Comparison of ENCODE assay signal across 9 mouse cellular contexts in genomic region chr19:61265349-61266245, GRCm38 (mm10). TPM values are rescaled to one million over a fixed set of nuclear protein-coding genes. Genes with fewer than 3 reads are reported as not detected.
DNase-seq lines count a peak whose midpoint lies in the region; ATAC-seq and TF ChIP-seq lines count a peak whose summit lies in the region.
"Had no signal": no experiment of that assay in that cellular context is flagged by ENCODE, and none has a peak within 500 bp of the region (broad histone marks: within the 10 kb centered on the region; RNA-seq: fewer than 3 reads in every experiment).

No protein-coding gene starts in this region.

- TF ChIP-seq EP300 in liver, postnatal 0 days (IDR thresholded peaks at IDR 0.05; ENCODE audit: low read depth) = 0 out of 2 replicates have a peak, but pooled peaks have one; percentile 26

- H3K36me3 ChIP-seq in embryonic facial prominence, embryonic 10.5 days (replicated peaks) = no peaks in the 10 kb centered on the region
- no peaks in the 10 kb centered on the region for H3K36me3 ChIP-seq in heart, embryonic 16.5 days (ENCODE audit: control insufficient read depth, insufficient read depth)
- H3K36me3 ChIP-seq in liver, postnatal 0 days (replicated peaks; ENCODE audit: insufficient read depth, low read length) = no peaks in the 10 kb centered on the region
- H3K36me3 ChIP-seq in neural tube, embryonic 12.5 days = no peaks in the 10 kb centered on the region
- no peaks in the 10 kb centered on the region for H3K36me3 ChIP-seq in testis, adult 2 months (ENCODE audit: control insufficient read depth, insufficient read depth, low read length)
- H3K36me3 ChIP-seq: limb, embryonic 13.5 days had no signal

- no peak overlapping the region for H3K4me3 ChIP-seq in embryonic facial prominence, embryonic 10.5 days
- no peak overlapping the region for H3K4me3 ChIP-seq in heart, embryonic 16.5 days (ENCODE audit: low read length)
- H3K4me3 ChIP-seq in liver, postnatal 0 days (ENCODE audit: low read depth, low read length) = no peak overlapping the region
- no peak overlapping the region for H3K4me3 ChIP-seq in neural tube, embryonic 12.5 days
- no peak overlapping the region for H3K4me3 ChIP-seq in testis, adult 2 months (ENCODE audit: control insufficient read depth, low read depth, low read length)
- H3K4me3 ChIP-seq: limb, embryonic 13.5 days had no signal

- H3K9me3 ChIP-seq in embryonic facial prominence, embryonic 10.5 days = no peaks in the 10 kb centered on the region
- no peaks in the 10 kb centered on the region for H3K9me3 ChIP-seq in heart, embryonic 16.5 days (replicated peaks; ENCODE audit: control insufficient read depth, low read length)
- no peaks in the 10 kb centered on the region for H3K9me3 ChIP-seq in liver, postnatal 0 days (ENCODE audit: low read length)
- H3K9me3 ChIP-seq in neural tube, embryonic 12.5 days = no peaks in the 10 kb centered on the region
- H3K9me3 ChIP-seq: limb, embryonic 13.5 days had no signal

- no peaks in the 10 kb centered on the region for H3K4me1 ChIP-seq in embryonic facial prominence, embryonic 10.5 days
- no peaks in the 10 kb centered on the region for H3K4me1 ChIP-seq in heart, embryonic 16.5 days (ENCODE audit: control insufficient read depth, insufficient read depth, low read length)
- H3K4me1 ChIP-seq in liver, postnatal 0 days (ENCODE audit: insufficient read depth) = no peaks in the 10 kb centered on the region
- no peaks in the 10 kb centered on the region for H3K4me1 ChIP-seq in neural tube, embryonic 12.5 days
- H3K4me1 ChIP-seq in testis, adult 2 months (ENCODE audit: control insufficient read depth, insufficient read depth, low read length) = no peaks in the 10 kb centered on the region
- H3K4me1 ChIP-seq: limb, embryonic 13.5 days had no signal

- H3K9ac ChIP-seq in heart, embryonic 16.5 days (ENCODE audit: low read length) = no peak overlapping the region
- H3K9ac ChIP-seq in liver, postnatal 0 days (replicated peaks) = no peak overlapping the region
- H3K9ac ChIP-seq in neural tube, embryonic 12.5 days = no peak overlapping the region
- H3K9ac ChIP-seq: limb, embryonic 13.5 days had no signal

- H3K27ac ChIP-seq in embryonic facial prominence, embryonic 10.5 days (replicated peaks) = no peak overlapping the region
- no peak overlapping the region for H3K27ac ChIP-seq in heart, embryonic 16.5 days (ENCODE audit: low read length)
- H3K27ac ChIP-seq in liver, postnatal 0 days (ENCODE audit: low read depth) = 0 out of 2 replicates have a peak overlapping the region, but pooled peaks have one; percentile 29
- H3K27ac ChIP-seq in neural tube, embryonic 12.5 days = no peak overlapping the region
- H3K27ac ChIP-seq in testis, adult 2 months (ENCODE audit: control insufficient read depth, insufficient read depth, low read depth, low read length) = no peak overlapping the region
- H3K27ac ChIP-seq: limb, embryonic 13.5 days had no signal

- peak; percentile 92 for DNase-seq in CD4-positive helper T cell, adult 2 months (ENCODE audit: low read depth, low spot score)
- peak; percentile 52 to 59 for DNase-seq in adrenal gland, adult 18-20 months (ENCODE audit: low spot score in 2 of 2)
- peak; percentile 73 for DNase-seq in embryonic facial prominence, embryonic 10.5 days (ENCODE audit: low spot score)
- DNase-seq in kidney, postnatal 25 days = peak; percentile 69 to 72
- DNase-seq in liver, postnatal 0 days = peak; percentile 80

- H3K4me2 ChIP-seq in heart, embryonic 16.5 days (ENCODE audit: low read depth, low read length) = no peak overlapping the region
- H3K4me2 ChIP-seq in liver, postnatal 0 days (ENCODE audit: low read depth, low read length) = no peak overlapping the region
- H3K4me2 ChIP-seq in neural tube, embryonic 12.5 days (replicated peaks) = no peak overlapping the region
- H3K4me2 ChIP-seq: limb, embryonic 13.5 days had no signal

- no peak for TF ChIP-seq POLR2A in testis, adult 2 months (IDR thresholded peaks at IDR 0.05; ENCODE audit: control insufficient read depth, low read depth, low read length)

- 29% methylated on average over 3 of the region's 3 CpGs for WGBS in embryonic facial prominence, embryonic 10.5 days
- 14% methylated on average over 3 of the region's 3 CpGs for WGBS in heart, embryonic 16.5 days
- WGBS in liver, postnatal 0 days (ENCODE audit: insufficient replicate concordance) = 8% methylated on average over 3 of the region's 3 CpGs
- WGBS in neural tube, embryonic 12.5 days = 31% methylated on average over 3 of the region's 3 CpGs

- 0 out of 2 replicates have a peak, but pooled peaks have one; percentile 3 for ATAC-seq in heart, embryonic 16.5 days (replicated peaks; ENCODE audit: extremely low read depth, insufficient read depth, low FRiP score)
- peak; percentile 55 for ATAC-seq in liver, postnatal 0 days
- ATAC-seq in neural tube, embryonic 12.5 days (ENCODE audit: low FRiP score, low read depth) = peak; percentile 37

- H3K27me3 ChIP-seq in embryonic facial prominence, embryonic 10.5 days (replicated peaks; ENCODE audit: low read depth, poor library complexity, severe bottlenecking) = no peaks in the 10 kb centered on the region; the same call in 1 of the 2 replicates
- H3K27me3 ChIP-seq in heart, embryonic 16.5 days (ENCODE audit: control insufficient read depth, insufficient read depth, low read length) = no peaks in the 10 kb centered on the region
- no peaks in the 10 kb centered on the region for H3K27me3 ChIP-seq in liver, postnatal 0 days (ENCODE audit: insufficient read depth, low read length)
- H3K27me3 ChIP-seq in neural tube, embryonic 12.5 days (replicated peaks) = no peaks in the 10 kb centered on the region
- H3K27me3 ChIP-seq in testis, adult 2 months (ENCODE audit: control insufficient read depth, insufficient read depth, low read length) = no peaks in the 10 kb centered on the region
- H3K27me3 ChIP-seq: limb, embryonic 13.5 days had no signal

- peak; percentile 66 for TF ChIP-seq CTCF in liver, postnatal 0 days (IDR thresholded peaks at IDR 0.05; ENCODE audit: low read depth)
- peak; percentile 14; the same call in 1 of the 2 replicates for TF ChIP-seq CTCF in testis, adult 2 months (IDR thresholded peaks at IDR 0.05; ENCODE audit: control insufficient read depth, insufficient read depth, insufficient replicate concordance, low read depth, low read length)

RNA-seq across cellular contexts. Expression of gene Gm21060, which starts 31.3 kb away (rescaled TPM):
- not detected for total RNA-seq in adrenal gland, adult 18-20 months (2021)
- polyA plus RNA-seq in embryonic facial prominence, embryonic 10.5 days (2016; fragmentation: Nextera tagmentation; extraction: Ambion mirVana) = not detected in 2 replicates
- not detected in 2 replicates for polyA plus RNA-seq in heart, embryonic 16.5 days (2015; fragmentation: Nextera tagmentation; extraction: Ambion mirVana)
- polyA plus RNA-seq in liver, postnatal 0 days (2015; fragmentation: Nextera tagmentation; extraction: Ambion mirVana) = not detected in 2 replicates
- polyA plus RNA-seq in neural tube, embryonic 12.5 days (2016; fragmentation: Nextera tagmentation; extraction: Ambion mirVana) = not detected in 2 replicates
- polyA plus RNA-seq in testis, adult 2 months (2012; rRNA removed) = not detected in 2 replicates
- polyA plus RNA-seq: limb, embryonic 13.5 days had no signal

RNA-seq across cellular contexts. Expression of gene Csf2ra, which starts 37.4 kb away (rescaled TPM):
- 10 to 100 TPM; 27.5 to 38.2 TPM for total RNA-seq in adrenal gland, adult 18-20 months (2021)
- 13.6 and 16.3 TPM in 2 replicates for polyA plus RNA-seq in embryonic facial prominence, embryonic 10.5 days (2016; fragmentation: Nextera tagmentation; extraction: Ambion mirVana)
- polyA plus RNA-seq in heart, embryonic 16.5 days (2015; fragmentation: Nextera tagmentation; extraction: Ambion mirVana) = 31.8 and 36.3 TPM in 2 replicates
- 11.6 and 13.0 TPM in 2 replicates for polyA plus RNA-seq in liver, postnatal 0 days (2015; fragmentation: Nextera tagmentation; extraction: Ambion mirVana)
- 43.0 and 45.8 TPM in 2 replicates for polyA plus RNA-seq in neural tube, embryonic 12.5 days (2016; fragmentation: Nextera tagmentation; extraction: Ambion mirVana)
- 42.2 and 44.3 TPM in 2 replicates for polyA plus RNA-seq in testis, adult 2 months (2012; rRNA removed)

Comparison
In these comparisons a context has a peak if more than half of its experiments do, and no peak if none do; other contexts are left out.
1. ATAC-seq: peak in every context shown above with its lines; median percentile 55 in liver, postnatal 0 days; 37 in neural tube, embryonic 12.5 days; 3 in heart, embryonic 16.5 days.